31 mouse cellular contexts compared by ENCODE assay signal in genomic region chr10:61891138-61891537, GRCm38 (mm10).
DNase-seq lines count a peak whose midpoint lies in the region; ATAC-seq and TF ChIP-seq lines count a peak whose summit lies in the region.
"Had no signal": no experiment of that assay in that cellular context is flagged by ENCODE, and none has a peak within 500 bp of the region (broad histone marks: within the 10 kb centered on the region; RNA-seq: fewer than 3 reads in every experiment).

No protein-coding gene starts in this region.

- H3K4me3 ChIP-seq in heart, embryonic 10.5 days: no peak overlapping the region
- no peak overlapping the region for H3K4me3 ChIP-seq in heart, embryonic 16.5 days (ENCODE audit: low read length)
- H3K4me3 ChIP-seq in midbrain, embryonic 12.5 days: no peak overlapping the region
- no peak overlapping the region for H3K4me3 ChIP-seq in midbrain, postnatal 0 days (ENCODE audit: low read depth, low read length)
- H3K4me3 ChIP-seq: embryonic facial prominence, embryonic 12.5 days; gastrocnemius, adult 2 months; liver, embryonic 12.5 days; megakaryocyte, embryonic 14.5 days had no signal

- ATAC-seq in heart, embryonic 16.5 days (replicated peaks; ENCODE audit: extremely low read depth, insufficient read depth, low FRiP score): peak; percentile 53; the same call in 1 of the 2 replicates
- ATAC-seq in midbrain, embryonic 12.5 days (ENCODE audit: low FRiP score, low read depth): 0 out of 2 replicates have a peak, but pooled peaks have one; percentile 27
- ATAC-seq in midbrain, postnatal 0 days (ENCODE audit: low FRiP score): no peak
- ATAC-seq: forebrain, embryonic 16.5 days; intestine, postnatal 0 days; liver, embryonic 12.5 days; liver, postnatal 0 days; lung, postnatal 0 days had no signal

- 0 out of 2 replicates have a peak, but pooled peaks cover 4% of the 10 kb centered on the region for H3K27me3 ChIP-seq in heart, embryonic 10.5 days (ENCODE audit: insufficient read depth, poor library complexity, severe bottlenecking)
- no peaks in the 10 kb centered on the region for H3K27me3 ChIP-seq in heart, embryonic 16.5 days (ENCODE audit: control insufficient read depth, insufficient read depth, low read length)
- peaks cover 7% of the 10 kb centered on the region; the same call in 1 of the 2 replicates for H3K27me3 ChIP-seq in midbrain, embryonic 12.5 days
- H3K27me3 ChIP-seq in midbrain, postnatal 0 days (ENCODE audit: insufficient read depth, low read length): no peaks in the 10 kb centered on the region
- H3K27me3 ChIP-seq: embryonic facial prominence, embryonic 12.5 days; liver, embryonic 12.5 days had no signal

- no peak overlapping the region for H3K4me2 ChIP-seq in heart, embryonic 16.5 days (ENCODE audit: low read depth, low read length)
- no peak overlapping the region for H3K4me2 ChIP-seq in midbrain, embryonic 12.5 days (replicated peaks)
- H3K4me2 ChIP-seq in midbrain, postnatal 0 days (ENCODE audit: low read depth, low read length, poor library complexity, severe bottlenecking): no peak overlapping the region
- H3K4me2 ChIP-seq: embryonic facial prominence, embryonic 12.5 days; hindbrain, embryonic 14.5 days; liver, embryonic 12.5 days had no signal

- H3K9me3 ChIP-seq in heart, embryonic 10.5 days: no peaks in the 10 kb centered on the region
- no peaks in the 10 kb centered on the region for H3K9me3 ChIP-seq in heart, embryonic 16.5 days (replicated peaks; ENCODE audit: control insufficient read depth, low read length)
- H3K9me3 ChIP-seq in midbrain, embryonic 12.5 days: no peaks in the 10 kb centered on the region
- H3K9me3 ChIP-seq in midbrain, postnatal 0 days (ENCODE audit: low read length): no peaks in the 10 kb centered on the region
- H3K9me3 ChIP-seq: embryonic facial prominence, embryonic 12.5 days; liver, embryonic 12.5 days; megakaryocyte, embryonic 14.5 days had no signal

- H3K4me1 ChIP-seq in heart, embryonic 10.5 days: peaks cover 46% of the 10 kb centered on the region
- peaks cover 5% of the 10 kb centered on the region; the same call in 1 of the 2 replicates for H3K4me1 ChIP-seq in heart, embryonic 16.5 days (ENCODE audit: control insufficient read depth, insufficient read depth, low read length)
- H3K4me1 ChIP-seq in midbrain, embryonic 12.5 days: peaks cover 8% of the 10 kb centered on the region; the same call in 1 of the 2 replicates
- H3K4me1 ChIP-seq in midbrain, postnatal 0 days (ENCODE audit: insufficient read depth, low read length): no peaks in the 10 kb centered on the region
- H3K4me1 ChIP-seq: liver, embryonic 12.5 days; megakaryocyte, embryonic 14.5 days had no signal

- 29% methylated on average over 9 of the region's 9 CpGs for WGBS in heart, embryonic 10.5 days
- 43% methylated on average over 9 of the region's 9 CpGs for WGBS in heart, embryonic 16.5 days
- WGBS in midbrain, embryonic 12.5 days: 40% methylated on average over 9 of the region's 9 CpGs
- WGBS in midbrain, postnatal 0 days: 36% methylated on average over 9 of the region's 9 CpGs

- H3K36me3 ChIP-seq in heart, embryonic 10.5 days: peaks cover 12% of the 10 kb centered on the region; the same call in 1 of the 2 replicates
- no peaks in the 10 kb centered on the region for H3K36me3 ChIP-seq in heart, embryonic 16.5 days (ENCODE audit: control insufficient read depth, insufficient read depth)
- no peaks in the 10 kb centered on the region for H3K36me3 ChIP-seq in midbrain, embryonic 12.5 days
- no peaks in the 10 kb centered on the region for H3K36me3 ChIP-seq in midbrain, postnatal 0 days (ENCODE audit: insufficient read depth, low read length)
- H3K36me3 ChIP-seq: embryonic facial prominence, embryonic 12.5 days; liver, embryonic 12.5 days had no signal

- no peak overlapping the region for H3K9ac ChIP-seq in heart, embryonic 16.5 days (ENCODE audit: low read length)
- no peak overlapping the region for H3K9ac ChIP-seq in midbrain, embryonic 12.5 days (replicated peaks)
- no peak overlapping the region for H3K9ac ChIP-seq in midbrain, postnatal 0 days (replicated peaks; ENCODE audit: low read length, poor library complexity, severe bottlenecking)
- H3K9ac ChIP-seq: embryonic facial prominence, embryonic 12.5 days; hindbrain, embryonic 14.5 days; liver, embryonic 12.5 days; liver, postnatal 0 days had no signal

- H3K27ac ChIP-seq in heart, embryonic 10.5 days: peak overlapping the region; percentile 69
- H3K27ac ChIP-seq in heart, embryonic 16.5 days (ENCODE audit: low read length): no peak overlapping the region
- no peak overlapping the region for H3K27ac ChIP-seq in midbrain, embryonic 12.5 days (replicated peaks)
- H3K27ac ChIP-seq in midbrain, postnatal 0 days (ENCODE audit: low read depth, low read length): no peak overlapping the region
- H3K27ac ChIP-seq: embryonic facial prominence, embryonic 12.5 days; gastrocnemius, adult 2 months; hindbrain, embryonic 14.5 days; liver, embryonic 12.5 days had no signal

- TF ChIP-seq CTCF in midbrain, postnatal 0 days (IDR thresholded peaks at IDR 0.05): no peak

- no peak for DNase-seq in heart, embryonic 10.5 days (ENCODE audit: low spot score)
- no peak for DNase-seq in heart, adult 11 months
- no peak for DNase-seq in heart, postnatal 4 days
- DNase-seq in midbrain, postnatal 0 days (ENCODE audit: low spot score): no peak
- peak; percentile 35 for DNase-seq in R1 (ENCODE audit: low read depth, low spot score)
- no peak for DNase-seq in testis, postnatal 10 days (ENCODE audit: low spot score)
- DNase-seq: adrenal gland, postnatal 10 days; cerebellum, adult 11 months; cerebellum, adult 9-10 months; cerebellum, postnatal 36 days; gastrocnemius, adult 2 months; heart, postnatal 14 days; kidney, adult 9 months; kidney, postnatal 10 days; layer of hippocampus, postnatal 36 days; left cerebral cortex, postnatal 4 days; liver, postnatal 0 days; lung, postnatal 4 days; right cerebral cortex, adult 18-20 months; spleen, adult 18-20 months; thymus, adult 18-20 months; thymus, postnatal 25 days had no signal
